Mouse (Mus musculus) embryonic stem cell, embryonic (primary cell): ENCODE data around the gene Lrig2.

Source experiments
- CTCF ChIA-PET, 4 experiments: fragments of 300-600 bp in 2 of 4; fragments of 350-600 bp in 2 of 4; sonication (Branson Sonifier 250); formaldehyde crosslinking; loops; one replicate each; lab custom pipeline; 2022; ENCODE audit warnings: inconsistent platforms in 2 of 4; lab: Charles Lee
- POLR2A ChIA-PET, 4 experiments: fragments of 300-600 bp in 2 of 4; fragments of 350-600 bp in 2 of 4; sonication (Branson Sonifier 250); formaldehyde crosslinking; loops; one replicate each; lab custom pipeline; 2022; ENCODE audit warnings: antibody characterized with exemption in 4 of 4, inconsistent platforms in 1 of 4; lab: Charles Lee

The Lrig2 gene

DNA sequence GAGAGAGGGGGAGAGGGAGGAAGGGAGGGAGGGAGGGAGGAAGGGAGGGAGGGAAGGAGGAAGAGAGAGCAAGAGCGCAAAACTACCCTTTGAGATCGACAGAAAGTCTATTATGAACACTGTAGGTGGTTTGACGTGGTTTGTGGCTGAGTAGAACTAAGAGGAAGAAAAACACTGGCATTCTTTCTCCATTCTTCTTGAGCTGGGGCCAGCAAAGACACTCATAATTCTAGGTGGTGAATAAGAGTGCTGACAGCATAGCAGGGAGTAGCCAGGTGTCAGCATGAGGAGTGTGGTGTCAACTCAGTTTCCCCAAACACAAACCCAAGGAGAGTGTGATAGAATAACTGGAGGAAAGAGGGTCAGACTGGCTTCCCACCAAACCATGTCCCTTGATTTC, 8.8 kb upstream of the Lrig2 start:
- ChIA-PET CTCF (interaction anchor here in 2 of 4 experiments (0.6 to 0.9 kb wide), 2 partner anchors 21 to 64 kb away, joined by 3 read pairs; no protein-coding TSS in a partner anchor), POLR2A (interaction anchor here in 1 of 4 experiments (1.6 kb wide), 1 partner anchor 9 kb away, joined by 5 read pairs; the partner anchor contains the start of gene Lrig2)

- ChIA-PET CTCF (interaction anchor here in 1 of 4 experiments (0.5 kb wide), 1 partner anchor 60 kb away, joined by 3 read pairs; no protein-coding TSS in a partner anchor), POLR2A (interaction anchor here in 1 of 4 experiments (0.9 kb wide), 1 partner anchor 118 kb away, joined by 4 read pairs; no protein-coding TSS in a partner anchor)
These were observed 7.2 kb upstream of the Lrig2 start for GRCm38 (mm10) chr3:104518931-104519330.

GRCm38 (mm10) chr3:104518411-104518810, 6.7 kb upstream of the Lrig2 start:
- POLR2A ChIA-PET, result interaction anchor here in 2 of 4 experiments (0.9 kb wide), 2 partner anchors 19 to 118 kb away, joined by 4 read pairs; no protein-coding TSS in a partner anchor
- CTCF ChIA-PET, result interaction anchor here in 2 of 4 experiments (2.2 to 3.2 kb wide), 4 partner anchors 157 to 182 kb away, joined by 8 to 14 read pairs (median 10); no protein-coding TSS in a partner anchor

DNA sequence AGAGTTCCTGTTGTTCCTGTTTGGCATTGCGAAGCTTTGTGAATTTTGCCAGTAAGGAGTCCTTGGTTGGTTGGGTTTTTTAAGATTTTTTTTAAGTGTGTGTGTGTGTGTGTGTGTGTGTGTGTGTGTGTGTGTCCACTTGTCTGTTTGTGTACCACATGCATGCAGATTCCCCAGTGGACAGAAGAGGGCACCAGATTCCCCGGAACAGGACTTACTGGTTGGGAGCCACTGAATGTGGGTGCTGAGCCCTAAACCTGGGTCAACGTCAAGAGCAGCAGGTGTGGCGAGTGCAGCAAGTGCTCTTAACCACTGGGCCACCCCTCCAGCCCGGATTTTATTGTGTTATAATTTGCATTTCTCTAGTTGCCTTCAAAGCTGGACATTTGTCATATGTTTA, 5.4 kb upstream of the Lrig2 start:
- ChIA-PET CTCF (interaction anchor here in 3 of 4 experiments (0.7 to 3.2 kb wide), 9 partner anchors 9 to 197 kb away, joined by 3 to 14 read pairs (median 6); no protein-coding TSS in a partner anchor), POLR2A (interaction anchor here in 2 of 4 experiments (0.8 to 1.0 kb wide), 5 partner anchors 12 to 174 kb away, joined by 3 to 4 read pairs (median 4); no protein-coding TSS in a partner anchor)

DNA sequence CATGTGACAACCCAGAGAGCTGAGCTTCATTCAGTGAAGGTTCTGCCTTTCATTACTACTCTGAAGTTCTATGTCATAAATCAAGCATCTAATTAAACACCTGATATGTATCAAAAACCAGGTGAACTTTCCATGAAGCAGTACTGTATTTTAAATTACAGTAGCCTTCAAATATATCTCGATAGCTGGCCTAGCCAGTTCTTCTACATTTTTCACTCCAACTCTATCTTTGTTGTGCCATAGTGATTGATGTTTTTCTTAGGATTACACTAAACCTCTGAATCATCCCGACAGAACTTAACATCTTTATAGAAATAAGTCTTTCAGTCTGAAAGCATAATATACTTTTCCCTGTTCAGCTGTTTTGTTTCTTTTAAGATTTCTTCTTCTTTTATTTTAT, 2.8 kb upstream of the Lrig2 start:
- ChIA-PET POLR2A (no interaction called here), CTCF (no interaction called here)

- ChIA-PET CTCF (interaction anchor here (0.6 to 3.1 kb wide), 24 partner anchors 11 to 555 kb away, joined by 3 to 44 read pairs (median 6); no protein-coding TSS in a partner anchor), POLR2A (interaction anchor here (0.6 to 4.0 kb wide), 40 partner anchors 8 to 352 kb away, joined by 3 to 80 read pairs (median 4); partner anchors contain the start of genes Slc16a1 (in 3 of the 4), Capza1 (in 1 of the 4) and Magi3 (in 1 of the 4))
These were observed 668 bp upstream of the Lrig2 start for GRCm38 (mm10) chr3:104512424-104512748.

GRCm38 (mm10) chr3:104510771-104511429, 818 bp downstream of the Lrig2 start:
- CTCF ChIA-PET, result interaction anchor here (0.6 to 3.1 kb wide), 26 partner anchors 9 to 266 kb away, joined by 3 to 44 read pairs (median 6); no protein-coding TSS in a partner anchor

DNA sequence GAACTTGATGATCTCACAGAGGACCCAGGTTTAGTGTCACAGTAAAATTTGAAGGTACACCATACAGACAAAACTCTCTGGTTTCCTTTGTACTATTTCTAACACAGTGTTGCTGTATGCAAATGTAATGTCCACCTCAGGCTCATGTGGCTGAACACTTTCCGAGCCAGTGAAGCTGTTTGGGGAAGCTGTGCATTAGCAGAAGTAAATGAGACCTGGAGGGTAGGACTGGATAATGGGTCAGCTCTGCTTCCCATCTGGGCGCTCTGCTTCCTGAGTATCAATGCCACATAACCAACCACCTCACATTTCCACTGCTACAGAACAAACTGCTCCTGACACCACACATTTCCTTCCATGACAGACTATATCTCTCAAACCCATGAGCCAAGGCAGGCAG, 10.1 kb downstream of the Lrig2 start:
- CTCF ChIA-PET, result interaction anchor here in 3 of 4 experiments (0.6 to 1.8 kb wide), 6 partner anchors 10 to 213 kb away, joined by 4 to 12 read pairs (median 6); partner anchors contain the start of gene Lrig2 (in 2 of the 3)
- POLR2A ChIA-PET, result interaction anchor here in 3 of 4 experiments (0.6 to 2.9 kb wide), 11 partner anchors 9 to 1125 kb away, joined by 3 to 32 read pairs (median 4); partner anchors contain the start of genes Lrig2 (in 2 of the 3) and Slc16a1 (in 2 of the 3)

More at GRCm38 (mm10) chr3:104510771-104511429, 818 bp downstream of the Lrig2 start:
- POLR2A ChIA-PET, result interaction anchor here (0.5 to 4.0 kb wide), 50 partner anchors 8 to 1344 kb away, joined by 3 to 80 read pairs (median 4); partner anchors contain the start of genes Slc16a1 (in 3 of the 4), Magi3 (in 2 of the 4), Cttnbp2nl (in 1 of the 4) and Fam19a3 (in 1 of the 4)

GRCm38 (mm10) chr3:104500881-104501280, 10.8 kb downstream of the Lrig2 start:
- ChIA-PET POLR2A (interaction anchor here in 2 of 4 experiments (0.7 to 2.9 kb wide), 3 partner anchors 10 to 1124 kb away, joined by 3 to 32 read pairs (median 5); partner anchors contain the start of genes Lrig2 (in 1 of the 2) and Slc16a1 (in 1 of the 2)), CTCF (interaction anchor here in 2 of 4 experiments (1.5 to 1.8 kb wide), 2 partner anchors 11 to 214 kb away, joined by 5 to 9 read pairs; partner anchors contain the start of gene Lrig2 (in 1 of the 2))

GRCm38 (mm10) chr3:104496176-104496575, 15.5 kb downstream of the Lrig2 start:
- CTCF ChIA-PET, result interaction anchor here in 3 of 4 experiments (0.5 to 2.6 kb wide), 4 partner anchors 15 to 218 kb away, joined by 3 to 12 read pairs (median 3); partner anchors contain the start of gene Lrig2 (in 1 of the 3)
- POLR2A ChIA-PET, result interaction anchor here (0.5 to 7.1 kb wide), 33 partner anchors 8 to 643 kb away, joined by 3 to 80 read pairs (median 4); partner anchors contain the start of genes Lrig2 (in 4 of the 4), Slc16a1 (in 3 of the 4) and Magi3 (in 2 of the 4)

DNA sequence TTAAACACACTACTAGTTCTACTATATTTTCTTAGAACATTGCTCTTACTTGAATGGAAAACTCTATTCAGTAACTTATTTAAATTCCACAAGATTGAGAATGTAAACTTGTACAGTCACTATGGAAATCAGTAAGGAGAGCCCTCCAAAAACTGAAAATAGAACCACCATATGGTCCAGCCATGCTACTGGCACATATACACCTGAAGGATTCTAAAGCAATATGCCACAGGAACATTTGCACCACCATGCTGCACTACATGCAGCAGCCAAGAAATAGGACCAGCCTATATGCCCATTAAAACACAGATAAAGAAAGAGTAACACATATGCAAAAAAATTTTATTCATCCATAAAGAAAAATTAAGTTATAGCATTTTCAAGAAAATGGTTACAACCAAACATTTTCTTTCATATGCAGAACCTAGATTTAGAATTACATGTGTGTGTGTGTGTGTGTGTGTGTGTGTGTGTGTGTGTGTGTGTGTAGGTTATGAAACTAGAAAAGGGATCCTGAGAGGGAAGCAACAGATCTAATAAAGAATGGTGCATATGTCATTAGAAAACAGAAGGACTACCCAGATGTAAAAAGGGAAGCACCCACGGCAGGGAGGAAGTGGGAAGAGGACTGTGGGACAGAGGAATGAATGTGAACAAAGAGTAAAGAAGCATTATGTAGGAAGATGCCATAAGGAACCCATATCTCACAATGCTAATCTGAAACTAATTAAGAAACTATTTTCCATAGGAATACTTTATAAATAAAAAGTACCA, 30.6 kb downstream of the Lrig2 start:
- ChIA-PET CTCF (no interaction called here), POLR2A (interaction anchor here in 1 of 4 experiments (0.9 kb wide), 1 partner anchor 15 kb away, joined by 3 read pairs; no protein-coding TSS in a partner anchor)

DNA sequence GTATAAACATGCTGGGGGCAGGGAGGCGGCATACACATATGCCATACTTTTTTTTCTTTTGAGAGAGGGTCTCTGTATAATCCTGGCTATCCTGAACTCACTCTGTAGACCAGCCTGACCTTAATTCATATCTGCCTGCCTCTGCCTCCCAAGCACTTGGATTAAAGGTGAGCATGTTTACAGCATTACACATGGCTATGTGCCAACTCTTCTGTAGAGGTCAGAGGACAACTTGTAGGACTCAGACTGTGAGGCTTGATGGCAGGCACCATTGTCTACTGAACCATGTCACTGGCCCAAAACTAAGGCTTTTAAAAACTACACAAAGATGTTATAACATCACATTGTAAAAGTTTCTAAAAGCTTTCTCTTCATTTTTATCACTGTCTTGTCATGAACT, 33.7 kb downstream of the Lrig2 start:
- POLR2A ChIA-PET, result no interaction called here
- CTCF ChIA-PET, result no interaction called here

- POLR2A ChIA-PET, result interaction anchor here in 1 of 4 experiments (0.9 to 1.8 kb wide), 4 partner anchors 11 to 70 kb away, joined by 3 to 4 read pairs (median 4); no protein-coding TSS in a partner anchor
- CTCF ChIA-PET, result interaction anchor here in 2 of 4 experiments (0.6 kb wide), 3 partner anchors 339 to 716 kb away, joined by 3 to 5 read pairs (median 3); no protein-coding TSS in a partner anchor
These were observed 42.3 kb downstream of the Lrig2 start for GRCm38 (mm10) chr3:104469421-104469820.

- ChIA-PET CTCF (interaction anchor here in 1 of 4 experiments (1.6 kb wide), 1 partner anchor 214 kb away, joined by 8 read pairs; no protein-coding TSS in a partner anchor), POLR2A (interaction anchor here in 1 of 4 experiments (3.8 kb wide), 1 partner anchor 9 kb away, joined by 11 read pairs; no protein-coding TSS in a partner anchor)
These were observed 50.5 kb downstream of the Lrig2 start for GRCm38 (mm10) chr3:104461226-104461625.

- POLR2A ChIA-PET, result interaction anchor here in 2 of 4 experiments (0.8 to 1.9 kb wide), 11 partner anchors 9 to 304 kb away, joined by 3 to 8 read pairs (median 4); no protein-coding TSS in a partner anchor
- CTCF ChIA-PET, result interaction anchor here in 1 of 4 experiments (0.7 kb wide), 1 partner anchor 17 kb away, joined by 3 read pairs; no protein-coding TSS in a partner anchor
These were observed 53.1 kb downstream of the Lrig2 start for GRCm38 (mm10) chr3:104458588-104458987.

GRCm38 (mm10) chr3:104455506-104456275, 56.0 kb downstream of the Lrig2 start:
- POLR2A ChIA-PET, result interaction anchor here in 2 of 4 experiments (0.5 to 1.9 kb wide), 11 partner anchors 10 to 541 kb away, joined by 3 to 4 read pairs (median 3); no protein-coding TSS in a partner anchor
- CTCF ChIA-PET, result interaction anchor here in 1 of 4 experiments (1.3 kb wide), 1 partner anchor 15 kb away, joined by 4 read pairs; no protein-coding TSS in a partner anchor
